ENCODE assay signal across 16 mouse cellular contexts in the genomic region with DNA sequence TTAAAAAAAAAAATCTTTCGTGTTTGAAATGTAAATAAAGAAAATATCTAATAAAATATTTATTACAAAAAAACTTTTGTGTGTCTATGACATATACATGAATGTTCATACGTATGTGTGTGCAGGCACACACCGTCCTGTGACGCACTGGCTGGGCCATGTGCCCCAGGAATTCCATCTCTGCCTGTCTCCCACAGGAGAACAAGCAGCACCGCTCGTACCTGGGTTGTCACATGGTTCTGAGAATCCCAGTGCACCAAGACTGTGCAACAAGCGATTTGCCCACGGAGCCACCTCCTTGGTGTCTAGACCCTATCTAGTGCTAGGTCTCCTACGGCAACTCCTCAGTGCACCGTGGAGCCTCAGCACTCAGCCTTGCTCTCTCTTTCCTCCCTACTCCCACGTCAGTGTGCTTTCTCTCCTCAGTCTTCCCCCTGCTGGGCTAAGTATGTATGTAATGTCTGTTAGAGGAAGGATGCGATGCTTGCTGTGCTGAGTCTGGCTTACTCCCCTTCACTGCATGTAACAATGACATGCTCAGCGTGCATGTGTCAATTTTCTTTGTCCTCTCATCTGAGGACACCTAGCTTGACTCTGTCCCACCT. TPM values are rescaled to one million over a fixed set of nuclear protein-coding genes. Genes with fewer than 3 reads are reported as not detected.
DNase-seq lines count a peak whose midpoint lies in the region; ATAC-seq and TF ChIP-seq lines count a peak whose summit lies in the region.
"Had no signal": no experiment of that assay in that cellular context is flagged by ENCODE, and none has a peak within 500 bp of the region (broad histone marks: within the 10 kb centered on the region; RNA-seq: fewer than 3 reads in every experiment).

No protein-coding gene starts in this region.

- no peaks in the 10 kb centered on the region for H3K9me3 ChIP-seq in forebrain, embryonic 14.5 days (replicated peaks; ENCODE audit: control insufficient read depth, low read length)
- no peaks in the 10 kb centered on the region for H3K9me3 ChIP-seq in forebrain, embryonic 11.5 days (ENCODE audit: control insufficient read depth, low read length)
- H3K9me3 ChIP-seq in ES-E14 (ENCODE audit: control insufficient read depth, insufficient read depth, low read depth, low read length) = no peaks in the 10 kb centered on the region
- H3K9me3 ChIP-seq in forebrain, embryonic 16.5 days (ENCODE audit: control insufficient read depth, low read length) = no peaks in the 10 kb centered on the region
- H3K9me3 ChIP-seq: heart, embryonic 15.5 days; hindbrain, embryonic 15.5 days; liver, embryonic 12.5 days had no signal

- no peak overlapping the region for H3K4me3 ChIP-seq in forebrain, embryonic 14.5 days (ENCODE audit: low read depth, low read length)
- no peak overlapping the region for H3K4me3 ChIP-seq in forebrain, embryonic 11.5 days (ENCODE audit: low read depth, low read length)
- H3K4me3 ChIP-seq in layer of hippocampus, adult 2 months = no peak overlapping the region
- H3K4me3 ChIP-seq in ES-E14 (ENCODE audit: insufficient read depth in 1 of 2, low read depth in 1 of 2, low read length in 2 of 2, poor library complexity in 1 of 2, severe bottlenecking in 1 of 2) = no peak overlapping the region
- no peak overlapping the region for H3K4me3 ChIP-seq in forebrain, embryonic 16.5 days (replicated peaks; ENCODE audit: low read length)
- H3K4me3 ChIP-seq: gastrocnemius, adult 2 months; heart, embryonic 15.5 days; hindbrain, embryonic 15.5 days; liver, embryonic 12.5 days had no signal

- H3K36me3 ChIP-seq in forebrain, embryonic 14.5 days (ENCODE audit: control insufficient read depth, insufficient read depth, low read length) = peaks cover 56% of the 10 kb centered on the region
- H3K36me3 ChIP-seq in forebrain, embryonic 11.5 days (ENCODE audit: control insufficient read depth, insufficient read depth, low read length) = peaks cover 4% of the 10 kb centered on the region; the same call in 1 of the 2 replicates
- H3K36me3 ChIP-seq in ES-E14 (ENCODE audit: control insufficient read depth, insufficient read depth, low read length, poor library complexity, severe bottlenecking) = peaks cover 14% of the 10 kb centered on the region
- peaks cover 23% of the 10 kb centered on the region for H3K36me3 ChIP-seq in forebrain, embryonic 16.5 days (ENCODE audit: control insufficient read depth, insufficient read depth)

- H3K27me3 ChIP-seq in forebrain, embryonic 14.5 days (replicated peaks; ENCODE audit: control insufficient read depth, insufficient read depth, low read length) = no peaks in the 10 kb centered on the region
- H3K27me3 ChIP-seq in forebrain, embryonic 11.5 days (ENCODE audit: control insufficient read depth, insufficient read depth, low read length) = no peaks in the 10 kb centered on the region
- no peaks in the 10 kb centered on the region for H3K27me3 ChIP-seq in forebrain, embryonic 16.5 days (replicated peaks; ENCODE audit: control insufficient read depth, insufficient read depth, low read length)
- H3K27me3 ChIP-seq: heart, embryonic 15.5 days; hindbrain, embryonic 15.5 days; liver, embryonic 12.5 days had no signal

- no peak for DNase-seq in forebrain, embryonic 14.5 days (ENCODE audit: low spot score)
- DNase-seq in forebrain, embryonic 11.5 days (ENCODE audit: low spot score) = no peak
- no peak for DNase-seq in layer of hippocampus, adult 2 months (ENCODE audit: low spot score in 2 of 2)
- DNase-seq in layer of hippocampus, adult 18-20 months (ENCODE audit: low spot score in 2 of 2) = no peak
- DNase-seq in ES-E14 (ENCODE audit: low read depth, low spot score) = no peak
- no peak for DNase-seq in spleen, adult 18-20 months
- no peak for DNase-seq in spleen, postnatal 10 days (ENCODE audit: low spot score in 2 of 2)
- DNase-seq: adrenal gland, adult 8-10 months; B cell, adult 2 months; cerebellum, postnatal 10 days; gastrocnemius, adult 2 months; heart, adult 18-20 months had no signal

- no peaks in the 10 kb centered on the region for H3K4me1 ChIP-seq in forebrain, embryonic 14.5 days (ENCODE audit: control insufficient read depth, insufficient read depth, low read length)
- H3K4me1 ChIP-seq in forebrain, embryonic 11.5 days (replicated peaks; ENCODE audit: control insufficient read depth, insufficient read depth, low read length) = no peaks in the 10 kb centered on the region
- H3K4me1 ChIP-seq in ES-E14 (ENCODE audit: control insufficient read depth in 2 of 2, insufficient read depth in 2 of 2, low read length in 2 of 2, poor library complexity in 1 of 2) = no peaks in the 10 kb centered on the region
- no peaks in the 10 kb centered on the region for H3K4me1 ChIP-seq in forebrain, embryonic 16.5 days (replicated peaks; ENCODE audit: control insufficient read depth, insufficient read depth, low read length)
- H3K4me1 ChIP-seq: hindbrain, embryonic 15.5 days; liver, embryonic 12.5 days had no signal

- 0 out of 2 replicates have a peak overlapping the region, but pooled peaks have one; percentile 2 for H3K27ac ChIP-seq in forebrain, embryonic 14.5 days (ENCODE audit: low read depth, low read length)
- H3K27ac ChIP-seq in forebrain, embryonic 11.5 days (ENCODE audit: low read depth, low read length) = no peak overlapping the region
- H3K27ac ChIP-seq in layer of hippocampus, adult 2 months = no peak overlapping the region
- H3K27ac ChIP-seq in ES-E14 (ENCODE audit: insufficient read depth, low read depth, low read length, poor library complexity, severe bottlenecking) = no peak overlapping the region
- no peak overlapping the region for H3K27ac ChIP-seq in forebrain, embryonic 16.5 days (ENCODE audit: low read length)
- H3K27ac ChIP-seq: gastrocnemius, adult 2 months; heart, embryonic 15.5 days; hindbrain, embryonic 15.5 days; liver, embryonic 12.5 days had no signal

- no peak for ATAC-seq in forebrain, embryonic 14.5 days
- ATAC-seq in forebrain, embryonic 11.5 days (replicated peaks; ENCODE audit: low FRiP score) = no peak
- ATAC-seq in forebrain, embryonic 16.5 days = peak; percentile 29; the same call in 1 of the 2 replicates
- ATAC-seq: liver, embryonic 12.5 days had no signal

- WGBS in forebrain, embryonic 14.5 days = 85% methylated on average over 13 of the region's 13 CpGs
- WGBS in forebrain, embryonic 11.5 days = 88% methylated on average over 13 of the region's 13 CpGs
- WGBS in forebrain, embryonic 16.5 days = 88% methylated on average over 13 of the region's 13 CpGs

- in situ Hi-C loops in ES-E14 (cut with MboI; ENCODE audit: low sequenced_read_pairs in 2 of 2, unreplicated experiment in 2 of 2) = loop anchor here in 1 of 2 experiments (10.0 kb wide), 1 partner anchor 95 kb away; no protein-coding TSS in a partner anchor

- TF ChIP-seq CTCF in layer of hippocampus, adult 2 months (conservative IDR thresholded peaks at IDR 0.05) = peak; percentile 65

- no peak overlapping the region for H3K4me2 ChIP-seq in forebrain, embryonic 14.5 days (ENCODE audit: low read length)
- H3K4me2 ChIP-seq in forebrain, embryonic 11.5 days (ENCODE audit: low read depth, low read length, severe bottlenecking) = no peak overlapping the region
- H3K4me2 ChIP-seq in forebrain, embryonic 16.5 days (ENCODE audit: low read length) = no peak overlapping the region
- H3K4me2 ChIP-seq: heart, embryonic 15.5 days; hindbrain, embryonic 15.5 days; liver, embryonic 12.5 days had no signal

- H3K9ac ChIP-seq in forebrain, embryonic 14.5 days (ENCODE audit: low read length) = no peak overlapping the region
- no peak overlapping the region for H3K9ac ChIP-seq in forebrain, embryonic 11.5 days (ENCODE audit: low read length)
- no peak overlapping the region for H3K9ac ChIP-seq in ES-E14 (ENCODE audit: insufficient read depth, low read depth, low read length, poor library complexity, severe bottlenecking)
- H3K9ac ChIP-seq in forebrain, embryonic 16.5 days (replicated peaks; ENCODE audit: low read depth, low read length) = no peak overlapping the region
- H3K9ac ChIP-seq: heart, embryonic 15.5 days; hindbrain, embryonic 15.5 days; liver, embryonic 12.5 days had no signal

TF ChIP-seq in ES-E14, 5 proteins besides CTCF, POLR2A, EP300 and RAD21:
- TF ChIP-seq MAFK (IDR thresholded peaks at IDR 0.05; ENCODE audit: insufficient read depth, low read depth, low read length) = no peak
- no peak for TF ChIP-seq HCFC1 (IDR thresholded peaks at IDR 0.05; ENCODE audit: borderline replicate concordance, insufficient read depth, low read length)
- no peak for TF ChIP-seq CHD2 (IDR thresholded peaks at IDR 0.05; ENCODE audit: low read depth, low read length)
- TF ChIP-seq ZC3H11A (IDR thresholded peaks at IDR 0.05; ENCODE audit: borderline replicate concordance, low read depth, low read length) = 0 out of 2 replicates have a peak, but pooled peaks have one; percentile 15

RNA-seq across cellular contexts. Expression of gene Tbpl1, which starts 21.5 kb away (rescaled TPM):
- polyA plus RNA-seq in forebrain, embryonic 14.5 days (2014; fragmentation: Nextera tagmentation; extraction: Ambion mirVana) = 108 and 121 TPM in 2 replicates
- polyA plus RNA-seq in forebrain, embryonic 11.5 days (2014; fragmentation: Nextera tagmentation; extraction: Ambion mirVana) = 109 and 111 TPM in 2 replicates
- 10 to 100 TPM; 59.8 to 62.4 TPM for total RNA-seq in layer of hippocampus, adult 2 months (2021)
- 10 to 100 TPM; 63.9 to 66.5 TPM for total RNA-seq in layer of hippocampus, adult 18-20 months (2021)
- total RNA-seq in ES-E14 (2012; rRNA removed) = 19.9 and 26.8 TPM in 2 replicates
- polyA plus RNA-seq in forebrain, embryonic 16.5 days (2015; fragmentation: Nextera tagmentation; extraction: Ambion mirVana) = 110 and 114 TPM in 2 replicates
